Mouse (Mus musculus) neural tube, embryonic 13.5 days (tissue): ENCODE measurements at regions not wholly inside any gene's neighbourhood (a gene's known extent, or its start where the extent isn't known, plus 50 kb on each side); places are given as distances from the start of the nearest gene placed in this dataset.

ENCODE experiments used
- ATAC-seq: fragments of 200-750 bp; cut with Nextera tagmentation; 2 replicates; pipeline ENCODE4 v1.8.0; 2017; ENCODE audit warnings: low read depth, mild to moderate bottlenecking, moderate TSS enrichment, moderate library complexity
- H3K27ac ChIP-seq: fragments of 300-500 bp; sonication (generic); replicated peaks from 2 replicates; pipeline ENCODE4 v1.5.1; 2015; ENCODE audit warnings: moderate library complexity, mild to moderate bottlenecking, inconsistent platforms
- H3K27me3 ChIP-seq: fragments of 300-500 bp; sonication (generic); 2 replicates; pipeline ENCODE4 v1.6.1; 2015; ENCODE audit warnings: mild to moderate bottlenecking, inconsistent platforms
- H3K36me3 ChIP-seq: fragments of 300-500 bp; sonication (generic); 2 replicates; pipeline ENCODE4 v1.6.1; 2015; ENCODE audit warnings: mild to moderate bottlenecking, inconsistent platforms
- H3K4me1 ChIP-seq: fragments of 300-500 bp; sonication (generic); replicated peaks from 2 replicates; pipeline ENCODE4 v1.6.1; 2015; ENCODE audit warnings: inconsistent platforms
- H3K4me2 ChIP-seq: fragments of 300-500 bp; sonication (generic); 2 replicates; pipeline ENCODE4 v1.6.1; 2015; ENCODE audit warnings: inconsistent platforms, mild to moderate bottlenecking, moderate library complexity
- H3K4me3 ChIP-seq: fragments of 300-500 bp; sonication (generic); 2 replicates; pipeline ENCODE4 v1.5.1; 2015; ENCODE audit warnings: mild to moderate bottlenecking, inconsistent platforms
- H3K9ac ChIP-seq: fragments of 300-500 bp; sonication (generic); 2 replicates; pipeline ENCODE4 v1.6.1; 2015; ENCODE audit warnings: moderate library complexity, mild to moderate bottlenecking, inconsistent platforms
- H3K9me3 ChIP-seq: fragments of 300-500 bp; sonication (generic); 2 replicates; pipeline ENCODE4 v1.6.1; 2016; ENCODE audit warnings: inconsistent platforms
- WGBS: fragments of 180-500 bp; shearing (Covaris S2); methylation state at CpG from one replicate; pipeline ENCODE4 v1.1.7; 2015; 5-methylcytosine and 5-hydroxymethylcytosine counted together

DNA sequence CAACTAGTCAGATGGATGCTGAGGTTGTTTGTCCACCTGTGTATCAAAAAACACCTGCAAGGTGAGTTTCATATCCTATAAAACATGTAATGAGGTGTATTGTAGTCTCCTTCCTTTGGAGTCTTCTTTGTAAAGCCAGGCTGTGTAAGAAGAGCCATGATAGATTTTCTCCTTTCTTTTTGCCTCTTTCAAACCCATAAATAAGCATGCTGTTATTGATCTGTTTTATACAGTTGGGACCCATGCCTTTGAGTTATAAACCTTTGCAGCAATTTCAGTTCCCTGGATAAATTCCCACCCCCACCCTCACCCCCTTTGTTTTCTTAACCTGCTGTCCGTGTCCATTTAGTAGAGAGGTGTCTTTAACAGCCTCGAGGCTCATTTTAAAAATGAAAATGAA, 131.0 kb upstream of the Rgs17 start:
- Histone ChIP-seq H3K9ac (no peak overlapping the region), H3K36me3 (no peaks in the 10 kb centered on the region), H3K4me1 (no peaks in the 10 kb centered on the region), H3K4me2 (no peak overlapping the region), H3K27me3 (no peaks in the 10 kb centered on the region), H3K9me3 (no peaks in the 10 kb centered on the region), H3K27ac (no peak overlapping the region), H3K4me3 (no peak overlapping the region)
- WGBS = 65% methylated on average over 2 of the region's 2 CpGs
- no peak for ATAC-seq

DNA sequence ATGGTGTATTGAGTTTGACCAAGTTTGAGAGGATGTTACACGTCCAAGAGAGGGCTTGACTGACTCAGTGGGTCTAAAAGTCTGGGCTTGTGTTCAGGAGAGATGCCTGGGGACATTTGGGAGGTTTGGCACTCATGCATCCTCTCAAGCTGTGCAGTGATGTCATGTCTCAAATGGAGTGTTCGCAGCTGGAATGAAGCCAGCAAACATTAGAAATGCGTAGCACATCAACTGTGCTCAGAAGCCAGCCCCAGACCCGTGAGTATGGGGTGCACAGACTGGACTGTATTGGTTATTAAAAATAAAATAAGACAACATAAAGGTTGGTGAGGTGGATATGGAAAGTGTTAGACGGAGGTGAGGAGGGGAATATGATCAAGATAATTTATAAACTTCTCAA, 121.2 kb upstream of the Rgs17 start:
- no peak for ATAC-seq
- Histone ChIP-seq H3K4me3 (no peak overlapping the region), H3K4me2 (no peak overlapping the region), H3K4me1 (no peaks in the 10 kb centered on the region), H3K27ac (no peak overlapping the region), H3K27me3 (no peaks in the 10 kb centered on the region), H3K36me3 (no peaks in the 10 kb centered on the region), H3K9me3 (no peaks in the 10 kb centered on the region), H3K9ac (no peak overlapping the region)
- 71% methylated on average over 5 of the region's 5 CpGs for WGBS

DNA sequence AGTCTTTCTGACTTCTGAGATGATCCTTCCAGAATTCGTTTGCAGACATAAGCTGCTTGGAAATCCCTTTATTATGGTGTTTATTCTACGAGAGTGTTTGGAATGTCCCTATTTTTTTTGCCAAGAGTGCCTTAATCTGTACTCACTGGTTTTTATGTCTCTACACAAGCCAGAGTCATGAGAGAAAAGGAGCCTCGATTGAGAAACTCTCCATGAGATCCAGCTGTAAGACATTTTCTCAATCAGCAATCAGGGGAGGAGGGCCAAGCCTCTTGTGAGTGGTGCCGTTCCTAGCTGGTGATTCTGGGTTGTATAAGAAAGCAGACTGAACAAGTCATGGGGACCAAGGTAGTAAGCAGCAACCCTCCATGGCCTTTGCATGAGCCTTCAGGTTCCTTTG, 117.6 kb upstream of the Rgs17 start:
- H3K36me3 ChIP-seq = no peaks in the 10 kb centered on the region
- ATAC-seq = no peak
- H3K27me3 ChIP-seq = no peaks in the 10 kb centered on the region
- H3K9ac ChIP-seq = no peak overlapping the region
- H3K4me1 ChIP-seq = no peaks in the 10 kb centered on the region
- H3K27ac ChIP-seq = no peak overlapping the region
- H3K9me3 ChIP-seq = no peaks in the 10 kb centered on the region
- H3K4me3 ChIP-seq = no peak overlapping the region
- H3K4me2 ChIP-seq = no peak overlapping the region
- WGBS = 80% methylated on average over 4 of the region's 4 CpGs

DNA sequence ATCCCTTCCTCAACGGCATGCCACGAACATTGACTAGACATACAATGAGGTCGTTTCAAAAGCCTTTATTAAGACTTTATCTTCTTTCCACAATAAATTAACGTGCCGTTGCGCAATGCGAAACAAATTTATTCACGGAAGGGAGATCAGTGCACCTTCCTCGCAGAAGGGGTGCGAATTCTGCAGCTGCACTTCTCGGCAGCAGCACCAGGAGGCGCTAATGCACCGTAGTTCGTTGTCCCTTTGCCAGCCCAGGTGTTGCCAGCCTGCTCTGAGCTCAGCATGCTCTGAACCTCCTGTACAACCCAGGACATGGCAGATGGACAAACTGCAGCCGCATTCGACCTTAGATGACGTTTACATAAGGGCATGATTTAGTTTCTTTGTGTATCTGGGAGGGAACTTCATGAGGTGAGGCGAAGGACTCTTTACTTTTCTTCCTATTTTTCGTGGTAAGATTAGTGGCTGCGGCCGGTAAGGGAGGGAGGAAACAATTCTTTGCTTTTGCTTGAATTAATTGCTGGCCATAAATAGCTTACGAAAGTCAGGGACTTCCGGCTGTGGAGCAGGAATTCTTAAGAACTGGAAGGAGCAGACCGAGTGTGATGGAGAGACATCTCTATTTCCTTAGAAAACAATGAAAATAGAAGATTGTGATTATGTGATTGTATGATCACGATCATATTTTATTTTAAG, 113.7 kb upstream of the Rgs17 start:
- peak overlapping the region; percentile 42 for H3K4me2 ChIP-seq
- no peaks in the 10 kb centered on the region for H3K36me3 ChIP-seq
- 20% methylated on average over 25 of the region's 25 CpGs for WGBS
- H3K9ac ChIP-seq = peak overlapping the region; percentile 43; the same call in 1 of the 2 replicates
- 0 out of 2 replicates have a peak overlapping the region, but pooled peaks have one; percentile 15 for H3K4me3 ChIP-seq
- H3K4me1 ChIP-seq = no peaks in the 10 kb centered on the region
- no peaks in the 10 kb centered on the region for H3K27me3 ChIP-seq
- H3K27ac ChIP-seq = no peak overlapping the region
- H3K9me3 ChIP-seq = no peaks in the 10 kb centered on the region
- peak; percentile 97 for ATAC-seq

DNA sequence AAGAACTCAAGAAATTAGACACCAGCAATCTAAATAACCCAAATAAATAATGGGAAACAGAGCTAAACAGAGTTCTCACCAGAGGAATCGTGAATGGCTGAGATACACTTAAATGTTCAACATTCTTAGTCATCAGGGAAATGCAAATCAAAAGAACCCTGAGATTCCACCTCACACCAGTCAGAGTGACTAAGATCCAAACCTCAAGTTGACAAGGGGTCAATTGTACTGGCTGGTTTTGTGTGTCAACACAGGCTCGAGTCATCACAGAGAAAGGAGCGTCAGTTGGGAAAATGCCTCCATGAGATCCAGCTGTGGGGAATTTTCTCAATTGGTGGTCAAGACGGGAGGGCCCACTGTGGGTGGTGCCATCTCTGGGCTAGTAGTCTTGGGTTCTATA, 110.3 kb upstream of the Rgs17 start:
- Histone ChIP-seq H3K27ac (no peak overlapping the region), H3K9me3 (no peaks in the 10 kb centered on the region), H3K9ac (no peak overlapping the region), H3K4me3 (no peak overlapping the region), H3K36me3 (no peaks in the 10 kb centered on the region), H3K27me3 (no peaks in the 10 kb centered on the region), H3K4me2 (no peak overlapping the region), H3K4me1 (no peaks in the 10 kb centered on the region)
- ATAC-seq = no peak
- 81% methylated on average over 4 of the region's 4 CpGs for WGBS

DNA sequence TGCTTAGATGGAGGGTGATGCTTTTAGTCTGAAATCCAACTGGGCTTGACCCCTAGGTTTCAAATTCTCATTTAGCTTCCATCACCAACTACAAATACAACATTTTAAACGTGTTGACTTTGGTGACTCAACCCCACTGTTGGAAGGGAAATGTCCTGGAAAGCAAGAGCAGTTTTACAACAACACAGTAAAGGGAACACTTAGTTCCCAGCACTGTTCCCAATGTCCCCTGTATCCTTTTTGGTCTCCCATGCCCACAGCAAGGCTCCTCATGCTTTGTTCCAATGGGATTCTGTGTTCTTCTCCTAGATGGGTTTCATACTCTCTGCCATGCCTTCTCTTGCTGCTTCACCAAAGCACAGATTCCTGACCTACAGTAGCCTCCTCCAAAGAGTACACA, 105.4 kb upstream of the Rgs17 start:
- H3K9ac ChIP-seq = no peak overlapping the region
- no peak for ATAC-seq
- WGBS = 55% methylated on average over 1 of the region's 1 CpGs
- H3K9me3 ChIP-seq = no peaks in the 10 kb centered on the region
- no peaks in the 10 kb centered on the region for H3K4me1 ChIP-seq
- no peak overlapping the region for H3K27ac ChIP-seq
- H3K4me3 ChIP-seq = no peak overlapping the region
- H3K36me3 ChIP-seq = no peaks in the 10 kb centered on the region
- no peak overlapping the region for H3K4me2 ChIP-seq
- no peaks in the 10 kb centered on the region for H3K27me3 ChIP-seq

DNA sequence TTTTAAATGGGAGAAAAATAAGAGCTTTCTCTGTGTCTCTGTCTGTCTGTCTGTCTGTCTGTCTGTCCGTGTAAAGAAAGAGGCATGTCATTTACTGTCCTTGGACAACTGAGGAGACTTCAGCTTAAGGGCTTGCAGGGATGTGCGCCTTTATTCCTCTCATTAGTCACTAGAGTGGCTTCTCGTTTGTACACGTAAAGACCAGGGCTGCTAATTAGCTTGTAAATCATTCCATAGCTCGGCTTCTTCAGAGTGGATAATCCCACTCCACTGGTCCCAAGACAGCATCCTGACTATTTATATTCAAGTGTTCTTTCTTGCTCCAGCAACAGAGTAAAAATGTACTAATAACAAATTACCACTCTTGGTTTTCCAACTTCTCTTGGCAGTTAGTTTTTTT, 104.1 kb upstream of the Rgs17 start:
- Histone ChIP-seq H3K9me3 (no peaks in the 10 kb centered on the region), H3K4me2 (no peak overlapping the region), H3K27me3 (no peaks in the 10 kb centered on the region), H3K4me3 (no peak overlapping the region), H3K9ac (no peak overlapping the region), H3K4me1 (no peaks in the 10 kb centered on the region), H3K27ac (no peak overlapping the region), H3K36me3 (no peaks in the 10 kb centered on the region)
- ATAC-seq = no peak
- WGBS = 43% methylated on average over 5 of the region's 5 CpGs

DNA sequence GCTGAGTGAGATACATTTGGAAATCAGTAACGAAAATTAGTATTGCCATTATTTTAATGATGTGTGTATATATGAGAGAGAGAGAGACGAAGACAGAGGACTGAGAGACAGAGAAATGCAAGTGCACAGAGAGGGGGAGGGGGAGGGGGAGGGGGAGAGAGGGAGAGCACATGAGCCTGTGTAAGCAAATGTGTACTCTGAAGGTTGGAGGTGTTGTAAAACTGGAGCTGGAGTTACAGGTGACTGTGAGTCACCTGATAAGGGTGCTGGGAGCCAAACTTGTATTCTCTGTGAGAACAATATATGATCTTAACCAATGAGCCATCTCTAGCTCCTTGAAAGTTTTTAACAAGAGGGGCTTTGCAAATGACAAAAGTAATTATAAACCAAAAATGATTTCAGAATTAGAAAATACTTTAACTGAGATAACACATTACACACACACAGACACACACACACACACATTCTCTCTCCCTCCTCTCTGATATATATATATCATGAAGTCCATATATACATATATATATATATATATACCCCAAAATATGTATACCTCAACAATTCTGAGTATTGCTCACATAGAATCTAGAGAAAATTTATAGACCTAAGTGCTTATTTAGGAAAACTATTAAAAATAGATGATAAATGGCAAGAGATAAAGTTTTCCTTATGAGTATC, 100.5 kb upstream of the Rgs17 start:
- WGBS = 80% methylated on average over 2 of the region's 2 CpGs
- no peak for ATAC-seq

DNA sequence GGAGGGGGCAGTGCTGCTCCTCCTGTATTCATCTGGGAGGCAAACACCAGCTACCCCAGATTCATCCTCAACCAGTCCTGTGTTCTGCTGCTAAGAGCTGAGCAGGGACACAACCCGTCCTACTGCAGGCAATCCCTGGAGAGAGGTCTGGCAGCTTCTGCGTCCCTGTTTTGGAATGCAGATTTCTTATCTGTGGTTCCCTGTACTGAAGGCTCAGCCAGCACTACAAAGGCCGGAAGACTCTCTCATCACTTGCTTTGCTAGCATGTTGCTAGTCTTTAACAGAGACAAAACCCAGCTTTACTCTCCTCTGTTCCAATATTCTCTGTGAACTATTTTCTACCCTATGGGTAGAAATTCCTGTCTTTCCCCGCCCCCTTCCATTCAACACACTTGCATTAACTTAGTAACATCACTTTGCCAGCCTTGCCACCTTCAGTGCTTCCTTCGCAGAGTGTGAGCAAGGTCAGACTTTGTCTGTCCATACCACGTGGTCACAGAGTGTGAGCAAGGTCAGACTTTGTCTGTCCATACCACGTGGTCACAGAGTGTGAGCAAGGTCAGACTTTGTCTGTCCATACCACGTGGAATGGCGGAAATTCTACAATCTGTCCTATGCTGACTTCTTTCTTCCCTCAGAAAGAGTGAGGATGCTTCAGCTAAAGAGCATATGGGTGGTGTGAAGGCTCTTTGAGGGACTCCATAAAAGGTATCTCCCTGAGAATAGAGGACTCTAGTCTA, 98.9 kb upstream of the Rgs17 start:
- no peak for ATAC-seq

More for the DNA sequence above, 100.5 kb upstream of the Rgs17 start:
- Histone ChIP-seq H3K9me3 (no peaks in the 10 kb centered on the region), H3K36me3 (no peaks in the 10 kb centered on the region), H3K4me2 (no peak overlapping the region), H3K27me3 (no peaks in the 10 kb centered on the region), H3K9ac (no peak overlapping the region), H3K27ac (no peak overlapping the region), H3K4me1 (no peaks in the 10 kb centered on the region), H3K4me3 (no peak overlapping the region)

DNA sequence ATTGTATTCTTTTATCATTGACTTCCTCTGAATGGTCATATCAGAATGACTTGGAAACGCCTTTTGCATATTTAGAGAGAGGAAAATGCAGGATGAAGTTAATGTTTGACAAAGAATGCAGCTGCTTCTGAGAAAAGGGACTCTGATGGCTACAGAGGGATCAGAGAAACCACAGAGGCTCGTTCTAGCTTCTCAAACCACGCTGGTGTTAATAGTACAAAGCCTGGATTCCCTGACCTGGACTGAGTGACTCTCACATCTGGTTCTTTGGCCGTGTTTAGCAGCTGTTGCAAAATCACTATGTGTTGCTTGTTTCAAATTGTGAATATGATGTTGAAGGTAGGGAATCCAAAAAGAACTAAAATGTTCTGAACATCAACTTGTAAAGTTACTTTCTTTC, 91.5 kb upstream of the Rgs17 start:
- Histone ChIP-seq H3K4me3 (no peak overlapping the region), H3K9ac (no peak overlapping the region), H3K36me3 (no peaks in the 10 kb centered on the region), H3K4me2 (no peak overlapping the region), H3K9me3 (no peaks in the 10 kb centered on the region), H3K27me3 (no peaks in the 10 kb centered on the region), H3K4me1 (no peaks in the 10 kb centered on the region), H3K27ac (no peak overlapping the region)
- WGBS = 69% methylated on average over 4 of the region's 4 CpGs
- no peak for ATAC-seq

More for the DNA sequence above, 98.9 kb upstream of the Rgs17 start:
- Histone ChIP-seq H3K4me2 (no peak overlapping the region), H3K27me3 (no peaks in the 10 kb centered on the region), H3K4me1 (no peaks in the 10 kb centered on the region), H3K9me3 (no peaks in the 10 kb centered on the region), H3K9ac (no peak overlapping the region), H3K36me3 (no peaks in the 10 kb centered on the region), H3K4me3 (no peak overlapping the region), H3K27ac (no peak overlapping the region)
- WGBS = 62% methylated on average over 9 of the region's 9 CpGs

DNA sequence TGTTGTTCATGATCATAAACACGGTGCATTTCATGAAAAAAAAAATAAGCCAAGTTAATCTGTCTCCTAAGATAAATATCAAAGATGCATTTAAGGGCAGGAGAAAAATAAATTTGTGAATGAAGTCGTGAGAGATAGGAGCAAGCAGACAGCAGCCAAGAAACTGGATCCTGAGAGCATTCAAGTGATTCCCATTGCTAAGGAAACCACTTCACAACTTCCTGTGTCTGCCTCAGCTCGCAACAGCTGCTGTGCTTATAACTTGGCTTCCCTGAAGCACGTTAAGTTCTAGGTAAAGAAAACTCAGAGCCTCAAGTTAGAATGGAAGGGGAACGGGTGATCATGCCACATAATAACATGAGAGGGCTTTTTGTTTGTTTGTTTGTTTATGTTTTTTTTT, 89.3 kb upstream of the Rgs17 start:
- no peaks in the 10 kb centered on the region for H3K36me3 ChIP-seq
- no peaks in the 10 kb centered on the region for H3K4me1 ChIP-seq
- H3K27ac ChIP-seq = no peak overlapping the region
- no peak overlapping the region for H3K4me3 ChIP-seq
- no peak overlapping the region for H3K9ac ChIP-seq
- 80% methylated on average over 5 of the region's 5 CpGs for whole genome bisulfite sequencing
- H3K27me3 ChIP-seq = no peaks in the 10 kb centered on the region
- ATAC-seq = no peak
- H3K9me3 ChIP-seq = no peaks in the 10 kb centered on the region
- no peak overlapping the region for H3K4me2 ChIP-seq

DNA sequence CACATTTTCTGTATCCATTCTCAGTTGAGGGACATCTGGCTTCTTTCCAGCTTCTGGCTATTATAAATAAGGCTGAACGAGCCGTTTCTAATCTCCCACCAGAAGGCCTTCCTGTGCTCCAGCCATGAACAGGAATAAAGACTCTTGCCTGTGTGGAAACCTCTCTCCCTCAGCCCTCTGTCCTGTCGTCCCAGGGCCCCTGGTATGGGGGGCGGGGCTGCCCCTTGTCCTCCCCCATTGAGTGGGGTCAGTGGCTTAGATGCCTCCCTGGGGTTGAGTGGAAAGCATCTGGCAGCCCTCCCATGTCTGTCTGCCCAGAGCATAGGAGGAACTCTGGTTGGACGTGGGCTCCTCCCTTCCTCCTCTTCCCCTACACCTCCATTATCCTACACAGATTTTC, 88.8 kb upstream of the Rgs17 start:
- no peak overlapping the region for H3K4me2 ChIP-seq
- no peak overlapping the region for H3K27ac ChIP-seq
- H3K9ac ChIP-seq = no peak overlapping the region
- no peaks in the 10 kb centered on the region for H3K9me3 ChIP-seq
- no peaks in the 10 kb centered on the region for H3K36me3 ChIP-seq
- H3K4me3 ChIP-seq = no peak overlapping the region
- ATAC-seq = no peak
- H3K27me3 ChIP-seq = no peaks in the 10 kb centered on the region
- no peaks in the 10 kb centered on the region for H3K4me1 ChIP-seq
- 56% methylated on average over 5 of the region's 5 CpGs for WGBS
